Mouse (Mus musculus): ENCODE results near the gene Phf21b.
"Not testable (repeated sequence)": the region's sequence is repeated elsewhere in the genome, so short reads cannot be mapped to it uniquely, and the experiment has no call there.

- TF ChIP-seq TCF12 (IDR thresholded peaks at IDR 0.05; ENCODE audit: insufficient read depth, poor library complexity, severe bottlenecking); POLR2A (IDR thresholded peaks at IDR 0.05; ENCODE audit: insufficient read length, low read depth); USF1 (IDR thresholded peaks at IDR 0.05; ENCODE audit: low read depth); CEBPB (IDR thresholded peaks at IDR 0.05; ENCODE audit: insufficient read depth, poor library complexity, severe bottlenecking); MAX (IDR thresholded peaks at IDR 0.05; ENCODE audit: low read depth); POLR2AphosphoS2 (IDR thresholded peaks at IDR 0.05; ENCODE audit: insufficient read length, low read depth); MYOD1 (IDR thresholded peaks at IDR 0.05; ENCODE audit: control insufficient read depth in 1 of 3, insufficient read length in 2 of 3, low read depth in 2 of 3); REST (IDR thresholded peaks at IDR 0.05; ENCODE audit: insufficient read depth, insufficient read length); MYOG (IDR thresholded peaks at IDR 0.05; ENCODE audit: control insufficient read depth in 1 of 3, insufficient read depth in 1 of 3, insufficient read length in 2 of 3, low read depth in 2 of 3); SRF (IDR thresholded peaks at IDR 0.05; ENCODE audit: control insufficient read depth, insufficient read length, low read depth); E2F4 (IDR thresholded peaks at IDR 0.05; ENCODE audit: insufficient read depth): not testable (repeated sequence)
Measured at GRCm38 (mm10) chr15:84896216-84896615, 40.4 kb upstream of the Phf21b start.
